Mouse (Mus musculus): ENCODE results near the gene Ksr2. TPM values are rescaled to one million over a fixed set of nuclear protein-coding genes. Genes with fewer than 3 reads are reported as not detected.

Ksr2 gene
- polyA plus RNA-seq, 1 experiment from 2014 or later, result 8.0 TPM

DNA sequence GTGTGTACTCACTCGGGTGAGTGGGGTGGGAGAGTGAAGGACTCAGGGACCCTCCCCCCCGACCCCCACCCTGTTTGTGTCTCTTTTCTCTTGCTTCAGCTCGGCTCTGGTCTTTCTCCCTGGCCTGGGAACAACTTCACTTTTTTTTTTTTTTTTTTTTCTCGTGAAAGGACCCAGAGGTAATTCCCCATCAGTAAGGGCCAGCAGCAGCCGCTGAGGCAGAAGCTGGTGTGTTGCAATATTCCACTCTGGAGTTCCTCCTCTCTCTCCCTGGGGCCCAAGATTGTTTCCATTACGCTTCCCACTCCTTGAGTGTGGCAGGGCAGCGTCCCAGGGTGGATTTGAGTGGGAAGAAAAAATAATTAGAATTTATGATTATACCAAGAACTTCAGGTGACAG, 72.3 kb downstream of the Ksr2 start:
- WGBS, result 73% methylated on average over 7 of the region's 7 CpGs
- Histone ChIP-seq H3K9me3 (ENCODE audit: control insufficient read depth, low read length) (no peaks in the 10 kb centered on the region), H3K27ac (no peak overlapping the region), H3K36me3 (replicated peaks; ENCODE audit: control insufficient read depth, insufficient read depth) (no peaks in the 10 kb centered on the region), H3K4me3 (replicated peaks; ENCODE audit: low read length) (no peak overlapping the region), H3K4me1 (replicated peaks; ENCODE audit: control insufficient read depth, insufficient read depth, low read length) (no peaks in the 10 kb centered on the region), H3K9ac (no peak overlapping the region), H3K4me2 (replicated peaks) (no peak overlapping the region), H3K27me3 (ENCODE audit: control insufficient read depth, insufficient read depth, low read length) (no peaks in the 10 kb centered on the region)
- DNase-seq (ENCODE audit: low spot score) (no peak), ATAC-seq (ENCODE audit: low FRiP score) (no peak)

DNA sequence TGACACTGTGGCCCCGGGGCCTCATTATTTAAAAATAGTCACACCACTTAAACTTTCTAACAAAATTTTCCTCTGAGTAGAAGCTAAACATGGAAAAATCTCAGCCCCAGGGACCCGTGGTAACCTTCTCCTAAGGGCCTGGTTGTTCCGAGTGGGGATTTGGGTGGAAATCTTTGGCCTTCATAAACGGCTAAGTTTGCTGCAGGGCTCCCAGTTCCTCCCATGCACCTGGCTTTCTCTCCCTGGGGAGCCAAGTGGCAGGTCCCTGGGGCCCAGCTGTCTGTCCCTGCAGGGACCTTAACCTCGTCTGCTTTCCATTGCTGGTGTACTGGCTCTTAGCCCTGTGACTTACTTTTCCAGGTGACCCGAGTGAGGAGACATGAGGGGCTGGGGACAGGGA, 74.4 kb downstream of the Ksr2 start:
- no peak overlapping the region for H3K4me2 ChIP-seq (replicated peaks)
- H3K27ac ChIP-seq, result no peak overlapping the region
- H3K4me3 ChIP-seq (replicated peaks; ENCODE audit: low read length), result no peak overlapping the region
- H3K4me1 ChIP-seq (replicated peaks; ENCODE audit: control insufficient read depth, insufficient read depth, low read length), result peaks cover 10% of the 10 kb centered on the region
- no peaks in the 10 kb centered on the region for H3K36me3 ChIP-seq (replicated peaks; ENCODE audit: control insufficient read depth, insufficient read depth)
- H3K9ac ChIP-seq, result no peak overlapping the region
- 83% methylated on average over 6 of the region's 6 CpGs for WGBS
- no peaks in the 10 kb centered on the region for H3K27me3 ChIP-seq (ENCODE audit: control insufficient read depth, insufficient read depth, low read length)
- no peak for ATAC-seq (ENCODE audit: low FRiP score)
- DNase-seq (ENCODE audit: low spot score), result no peak
- H3K9me3 ChIP-seq (ENCODE audit: control insufficient read depth, low read length), result no peaks in the 10 kb centered on the region

DNA sequence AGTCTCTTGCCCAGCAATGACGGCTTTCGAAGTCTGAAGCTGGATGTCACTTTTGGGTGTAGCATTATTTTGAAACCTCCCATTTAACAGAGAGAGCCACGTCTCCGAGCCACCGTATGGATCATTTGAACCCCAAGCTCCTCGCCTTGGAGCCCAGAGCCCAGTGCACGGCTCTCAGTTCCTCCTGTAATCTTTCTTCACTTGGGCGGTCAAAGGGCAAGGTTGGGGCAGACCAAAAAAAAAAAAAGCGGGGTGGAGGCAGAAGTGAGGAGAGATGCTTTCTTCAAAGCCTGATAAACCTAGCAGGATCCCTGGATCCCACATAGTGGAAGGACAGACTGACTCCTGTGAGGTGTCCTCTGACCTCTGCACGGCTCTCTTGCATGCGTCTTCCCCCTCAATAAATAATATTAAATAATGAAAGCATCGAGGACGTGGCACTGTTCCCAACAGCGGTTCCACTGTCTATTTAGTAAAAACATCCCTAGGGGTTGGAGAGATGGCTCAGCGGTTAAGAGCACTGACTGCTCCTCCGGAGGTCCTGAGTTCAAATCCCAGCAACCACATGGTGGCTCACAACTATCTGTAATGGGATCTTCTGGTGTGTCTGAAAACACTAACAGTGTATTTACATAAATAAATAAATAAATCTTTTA, 75.0 kb downstream of the Ksr2 start:
- Histone ChIP-seq H3K4me2 (replicated peaks) (no peak overlapping the region), H3K4me1 (replicated peaks; ENCODE audit: control insufficient read depth, insufficient read depth, low read length) (peaks cover 15% of the 10 kb centered on the region), H3K27me3 (ENCODE audit: control insufficient read depth, insufficient read depth, low read length) (no peaks in the 10 kb centered on the region), H3K9ac (no peak overlapping the region), H3K36me3 (replicated peaks; ENCODE audit: control insufficient read depth, insufficient read depth) (no peaks in the 10 kb centered on the region), H3K27ac (no peak overlapping the region), H3K4me3 (replicated peaks; ENCODE audit: low read length) (no peak overlapping the region), H3K9me3 (ENCODE audit: control insufficient read depth, low read length) (no peaks in the 10 kb centered on the region)
- DNase-seq (ENCODE audit: low spot score) (no peak), ATAC-seq (ENCODE audit: low FRiP score) (no peak)
- WGBS, result 88% methylated on average over 16 of the region's 16 CpGs

DNA sequence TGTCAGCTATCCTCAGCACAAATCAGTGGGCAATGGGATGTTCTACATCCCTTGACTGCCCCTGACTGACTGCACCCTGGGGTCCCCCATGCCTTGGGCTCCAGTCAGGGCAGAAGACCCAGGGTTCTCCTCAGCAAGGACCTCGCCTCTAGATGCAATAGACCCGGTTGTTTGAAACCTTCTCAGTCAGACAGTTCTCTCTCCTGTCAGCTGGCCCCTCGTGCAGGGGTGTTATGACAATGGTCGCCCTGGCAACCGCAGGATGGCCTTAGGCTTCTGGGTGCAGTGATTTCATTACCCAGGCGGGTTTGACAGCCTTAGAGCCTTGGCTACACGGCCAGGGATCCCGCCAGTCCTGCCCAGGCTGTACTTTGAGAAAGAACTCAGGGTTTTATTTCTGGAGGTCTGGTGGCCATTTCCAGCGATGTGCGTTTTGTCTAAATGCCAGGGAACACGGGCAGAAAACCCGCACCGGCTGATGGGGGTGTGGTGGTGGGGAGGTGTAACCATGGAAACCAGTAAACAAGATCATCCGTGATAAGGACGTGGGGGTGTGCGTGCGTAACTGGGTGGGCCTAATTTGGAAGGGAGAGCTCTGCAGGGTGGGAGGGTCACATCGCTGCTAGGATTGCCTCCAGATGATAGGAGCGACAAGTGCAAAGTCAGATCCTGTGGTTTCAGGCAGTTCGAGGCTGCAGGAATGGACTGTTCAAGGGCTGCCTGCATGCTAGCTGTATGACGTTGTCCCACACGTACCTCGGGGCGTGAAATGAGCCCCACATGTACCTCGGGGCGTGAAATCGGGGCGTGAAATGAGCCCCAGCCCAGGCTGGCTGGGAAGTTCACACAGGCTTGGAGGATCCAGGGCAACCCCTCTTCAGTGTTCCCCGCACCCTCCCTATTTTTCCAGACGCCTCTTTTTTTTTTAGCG, 79.4 kb downstream of the Ksr2 start:
- Histone ChIP-seq H3K4me2 (replicated peaks) (peak overlapping the region; percentile 49), H3K9ac (peak overlapping the region; percentile 44), H3K4me3 (replicated peaks; ENCODE audit: low read length) (peak overlapping the region; percentile 13), H3K9me3 (ENCODE audit: control insufficient read depth, low read length) (no peaks in the 10 kb centered on the region), H3K4me1 (replicated peaks; ENCODE audit: control insufficient read depth, insufficient read depth, low read length) (peaks cover 15% of the 10 kb centered on the region), H3K36me3 (replicated peaks; ENCODE audit: control insufficient read depth, insufficient read depth) (no peaks in the 10 kb centered on the region), H3K27ac (peak overlapping the region; percentile 60), H3K27me3 (ENCODE audit: control insufficient read depth, insufficient read depth, low read length) (no peaks in the 10 kb centered on the region)
- WGBS, result 7% methylated on average over 31 of the region's 31 CpGs
- DNase-seq (ENCODE audit: low spot score) (peak; percentile 56), ATAC-seq (ENCODE audit: low FRiP score) (peak; percentile 85)

DNA sequence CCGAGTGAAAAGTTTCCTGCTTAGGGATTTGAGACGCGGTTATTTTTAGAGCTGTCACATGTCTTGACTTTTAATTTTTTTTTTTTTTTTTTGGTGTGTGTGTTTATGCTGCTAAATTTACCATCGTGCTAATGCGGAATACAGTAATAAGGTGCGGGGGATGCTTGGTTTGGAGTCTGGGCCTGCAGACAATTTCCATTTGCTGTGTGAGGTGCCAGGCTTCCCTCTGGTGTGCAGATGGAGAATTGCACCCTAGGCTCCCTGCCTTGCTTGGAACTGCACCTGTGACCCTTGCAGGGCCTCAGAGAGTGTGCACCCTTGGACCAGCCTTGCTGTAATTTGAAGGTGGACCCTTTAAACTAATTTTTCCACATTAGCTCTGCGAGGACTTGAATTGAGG, 80.1 kb downstream of the Ksr2 start:
- WGBS, result 20% methylated on average over 7 of the region's 7 CpGs
- peak; percentile 62; the same call in 1 of the 2 replicates for ATAC-seq (ENCODE audit: low FRiP score)
- H3K9ac ChIP-seq, result no peak overlapping the region

DNA sequence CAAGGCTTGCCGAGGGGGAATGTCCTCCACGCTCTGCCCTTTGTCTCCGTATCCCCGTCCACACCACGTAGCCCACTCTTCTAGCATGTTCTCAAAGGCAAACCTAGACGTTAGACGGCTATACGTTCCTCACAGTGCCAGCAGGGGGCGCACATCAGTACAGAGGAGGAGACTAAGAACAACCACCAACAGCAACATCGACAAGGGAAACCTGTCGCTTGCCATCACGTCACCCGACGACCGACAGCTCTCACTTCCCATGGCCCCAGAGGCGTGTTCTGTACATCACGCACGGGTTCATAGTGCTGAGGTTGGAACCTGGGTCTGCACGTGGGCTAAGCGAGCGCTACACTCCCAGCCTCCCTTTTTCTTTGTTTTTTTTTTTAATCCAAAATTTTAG, 83.3 kb downstream of the Ksr2 start:
- Histone ChIP-seq H3K4me3 (replicated peaks; ENCODE audit: low read length) (no peak overlapping the region), H3K4me2 (replicated peaks) (no peak overlapping the region), H3K9me3 (ENCODE audit: control insufficient read depth, low read length) (no peaks in the 10 kb centered on the region), H3K27me3 (ENCODE audit: control insufficient read depth, insufficient read depth, low read length) (no peaks in the 10 kb centered on the region), H3K27ac (no peak overlapping the region), H3K4me1 (replicated peaks; ENCODE audit: control insufficient read depth, insufficient read depth, low read length) (peaks cover 15% of the 10 kb centered on the region), H3K9ac (no peak overlapping the region), H3K36me3 (replicated peaks; ENCODE audit: control insufficient read depth, insufficient read depth) (peaks cover 9% of the 10 kb centered on the region; the same call in 1 of the 2 replicates)
- ATAC-seq (ENCODE audit: low FRiP score) (no peak), DNase-seq (ENCODE audit: low spot score) (no peak)
- WGBS, result 62% methylated on average over 21 of the region's 21 CpGs

More for the DNA sequence above, 80.1 kb downstream of the Ksr2 start:
- Histone ChIP-seq H3K27ac (no peak overlapping the region), H3K27me3 (ENCODE audit: control insufficient read depth, insufficient read depth, low read length) (no peaks in the 10 kb centered on the region), H3K4me3 (replicated peaks; ENCODE audit: low read length) (peak overlapping the region; percentile 13; the same call in 1 of the 2 replicates), H3K9me3 (ENCODE audit: control insufficient read depth, low read length) (no peaks in the 10 kb centered on the region), H3K4me1 (replicated peaks; ENCODE audit: control insufficient read depth, insufficient read depth, low read length) (peaks cover 15% of the 10 kb centered on the region), H3K4me2 (replicated peaks) (peak overlapping the region; percentile 49), H3K36me3 (replicated peaks; ENCODE audit: control insufficient read depth, insufficient read depth) (no peaks in the 10 kb centered on the region)
- peak; percentile 83 for DNase-seq (ENCODE audit: low spot score)

DNA sequence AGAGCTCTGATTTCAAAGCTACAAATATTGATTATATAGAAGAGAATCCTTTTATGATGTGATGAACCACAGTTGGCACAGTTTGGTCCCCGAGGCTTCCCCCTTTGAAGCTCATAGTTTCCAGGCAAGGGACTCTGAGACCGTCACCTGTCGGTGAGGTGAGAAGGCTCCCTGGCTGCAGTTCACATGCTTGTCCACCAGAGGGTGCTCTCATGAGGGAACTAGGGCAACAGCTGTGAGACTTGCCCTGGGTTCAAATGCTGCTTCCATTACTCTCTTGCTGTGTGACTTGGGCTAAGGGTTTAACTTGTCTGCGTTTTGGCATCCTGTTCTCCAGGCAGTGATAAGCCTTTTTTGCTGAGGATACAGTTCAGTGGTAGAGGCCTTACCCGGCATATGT, 88.8 kb downstream of the Ksr2 start:
- Histone ChIP-seq H3K9ac (no peak overlapping the region), H3K4me1 (replicated peaks; ENCODE audit: control insufficient read depth, insufficient read depth, low read length) (no peaks in the 10 kb centered on the region; the same call in 1 of the 2 replicates), H3K36me3 (replicated peaks; ENCODE audit: control insufficient read depth, insufficient read depth) (peaks cover 9% of the 10 kb centered on the region; the same call in 1 of the 2 replicates), H3K9me3 (ENCODE audit: control insufficient read depth, low read length) (no peaks in the 10 kb centered on the region), H3K4me2 (replicated peaks) (no peak overlapping the region), H3K4me3 (replicated peaks; ENCODE audit: low read length) (no peak overlapping the region), H3K27ac (no peak overlapping the region), H3K27me3 (ENCODE audit: control insufficient read depth, insufficient read depth, low read length) (no peaks in the 10 kb centered on the region)
- DNase-seq (ENCODE audit: low spot score), result no peak
- 85% methylated on average over 5 of the region's 5 CpGs for WGBS
- no peak for ATAC-seq (ENCODE audit: low FRiP score)

DNA sequence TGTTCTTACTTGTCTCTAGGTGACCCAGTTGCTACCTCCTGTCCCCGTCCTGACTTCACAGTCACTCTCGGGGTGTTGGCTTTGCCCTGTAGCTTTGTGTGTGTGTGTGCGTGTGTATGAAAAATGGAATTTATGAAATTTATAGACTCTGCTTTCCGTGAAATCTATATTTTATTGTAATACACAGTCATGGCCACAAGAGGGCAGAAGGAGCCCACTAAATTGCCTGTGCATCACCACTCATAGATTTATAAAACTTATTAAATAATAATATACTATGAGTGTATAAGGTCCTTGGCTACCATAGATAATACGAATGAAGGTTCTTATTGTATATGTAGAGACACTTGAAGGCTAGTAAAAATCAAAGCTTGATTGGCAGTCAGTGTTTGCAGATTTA, 90.6 kb downstream of the Ksr2 start:
- Histone ChIP-seq H3K27me3 (ENCODE audit: control insufficient read depth, insufficient read depth, low read length) (no peaks in the 10 kb centered on the region), H3K27ac (no peak overlapping the region), H3K4me3 (replicated peaks; ENCODE audit: low read length) (no peak overlapping the region), H3K9ac (no peak overlapping the region), H3K4me1 (replicated peaks; ENCODE audit: control insufficient read depth, insufficient read depth, low read length) (no peaks in the 10 kb centered on the region; the same call in 1 of the 2 replicates), H3K9me3 (ENCODE audit: control insufficient read depth, low read length) (no peaks in the 10 kb centered on the region), H3K36me3 (replicated peaks; ENCODE audit: control insufficient read depth, insufficient read depth) (peaks cover 15% of the 10 kb centered on the region; the same call in 1 of the 2 replicates), H3K4me2 (replicated peaks) (no peak overlapping the region)
- ATAC-seq (ENCODE audit: low FRiP score) (0 out of 2 replicates have a peak, but pooled peaks have one; percentile 38), DNase-seq (ENCODE audit: low spot score) (peak; percentile 56)
- 90% methylated on average over 5 of the region's 5 CpGs for WGBS

DNA sequence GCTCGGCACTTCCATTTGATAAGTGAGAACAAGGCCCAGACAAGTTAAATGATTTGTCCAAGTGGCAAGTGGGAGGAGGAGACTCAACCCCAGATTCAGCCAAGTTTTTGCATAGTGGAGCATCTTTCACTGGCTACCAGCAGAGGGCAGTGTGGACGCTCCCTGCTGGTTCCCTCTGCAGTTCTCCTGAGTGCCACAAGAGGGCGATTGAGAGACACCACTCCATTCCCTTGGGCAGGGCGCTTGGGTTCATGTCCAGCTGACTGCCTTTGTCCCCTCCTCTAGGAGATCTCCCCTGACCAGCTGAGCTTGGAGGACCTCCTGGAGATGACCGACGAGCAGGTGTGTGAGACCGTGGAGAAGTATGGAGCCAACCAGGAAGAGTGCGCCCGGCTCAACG, 91.4 kb downstream of the Ksr2 start:
- ATAC-seq (ENCODE audit: low FRiP score), result no peak; the same call in 1 of the 2 replicates
- 74% methylated on average over 10 of the region's 10 CpGs for WGBS
- Histone ChIP-seq H3K36me3 (replicated peaks; ENCODE audit: control insufficient read depth, insufficient read depth) (peaks cover 15% of the 10 kb centered on the region; the same call in 1 of the 2 replicates), H3K9ac (no peak overlapping the region), H3K4me2 (replicated peaks) (no peak overlapping the region), H3K27ac (no peak overlapping the region), H3K4me1 (replicated peaks; ENCODE audit: control insufficient read depth, insufficient read depth, low read length) (no peaks in the 10 kb centered on the region; the same call in 1 of the 2 replicates), H3K4me3 (replicated peaks; ENCODE audit: low read length) (no peak overlapping the region), H3K9me3 (ENCODE audit: control insufficient read depth, low read length) (no peaks in the 10 kb centered on the region), H3K27me3 (ENCODE audit: control insufficient read depth, insufficient read depth, low read length) (no peaks in the 10 kb centered on the region)
- peak; percentile 70 for DNase-seq (ENCODE audit: low spot score)
